Mouse (Mus musculus) cerebellum, adult 2 months (tissue): ENCODE results near the gene Rgs3. TPM values are rescaled to one million over a fixed set of nuclear protein-coding genes. Genes with fewer than 3 reads are reported as not detected.

Source experiments
- DNase-seq, 2 experiments: peaks; one replicate each; pipeline ENCODE4 v3.0.0; 2021
- H3K27ac ChIP-seq: fragments of 200-500 bp; 2 replicates; pipeline ENCODE4 v1.5.1; 2012; ENCODE audit warnings: low read length, control low read depth, inconsistent platforms; ENCODE audit not compliant: insufficient read depth
- H3K27me3 ChIP-seq: fragments of 200-500 bp; 2 replicates; pipeline ENCODE4 v1.6.1; 2012; ENCODE audit warnings: inconsistent platforms, mild to moderate bottlenecking, low read length, moderate library complexity; ENCODE audit not compliant: control insufficient read depth, insufficient read depth
- H3K4me1 ChIP-seq: fragments of 200-500 bp; 2 replicates; pipeline ENCODE4 v1.6.1; 2011; ENCODE audit warnings: low read length; ENCODE audit not compliant: control insufficient read depth, insufficient read depth
- H3K4me3 ChIP-seq: fragments of 200-500 bp; replicated peaks from 2 replicates; pipeline ENCODE3; 2011; ENCODE audit warnings: mild to moderate bottlenecking, low read depth, low read length, control low read depth; ENCODE audit not compliant: insufficient read depth
- CTCF ChIP-seq: fragments of 200-500 bp; IDR thresholded peaks from 2 replicates; pipeline ENCODE4 v1.5.1; 2011; ENCODE audit warnings: low read depth, mild to moderate bottlenecking, control low read depth, low read length, moderate library complexity, borderline replicate concordance; ENCODE audit not compliant: insufficient read depth
- POLR2A ChIP-seq: fragments of 200-500 bp; IDR thresholded peaks from 2 replicates; pipeline ENCODE4 v1.6.1; 2011; ENCODE audit warnings: low read length, control low read depth, borderline replicate concordance; ENCODE audit not compliant: insufficient read depth
- WGBS: fragments of 180-500 bp; shearing (Covaris S2); methylation state at CpG from one replicate; pipeline ENCODE4 v1.1.7; 2018; 5-methylcytosine and 5-hydroxymethylcytosine counted together
- polyA plus RNA-seq: library from polyadenylated mRNA; depleted of rRNA; stranded (reverse); fragments of >200 nt; gene quantifications from 2 replicates; pipeline ENCODE4 v1.2.3, GENCODE M21; 2012

Gene Rgs3
- polyA plus RNA-seq, 1 experiment, result 92.7 TPM

DNA sequence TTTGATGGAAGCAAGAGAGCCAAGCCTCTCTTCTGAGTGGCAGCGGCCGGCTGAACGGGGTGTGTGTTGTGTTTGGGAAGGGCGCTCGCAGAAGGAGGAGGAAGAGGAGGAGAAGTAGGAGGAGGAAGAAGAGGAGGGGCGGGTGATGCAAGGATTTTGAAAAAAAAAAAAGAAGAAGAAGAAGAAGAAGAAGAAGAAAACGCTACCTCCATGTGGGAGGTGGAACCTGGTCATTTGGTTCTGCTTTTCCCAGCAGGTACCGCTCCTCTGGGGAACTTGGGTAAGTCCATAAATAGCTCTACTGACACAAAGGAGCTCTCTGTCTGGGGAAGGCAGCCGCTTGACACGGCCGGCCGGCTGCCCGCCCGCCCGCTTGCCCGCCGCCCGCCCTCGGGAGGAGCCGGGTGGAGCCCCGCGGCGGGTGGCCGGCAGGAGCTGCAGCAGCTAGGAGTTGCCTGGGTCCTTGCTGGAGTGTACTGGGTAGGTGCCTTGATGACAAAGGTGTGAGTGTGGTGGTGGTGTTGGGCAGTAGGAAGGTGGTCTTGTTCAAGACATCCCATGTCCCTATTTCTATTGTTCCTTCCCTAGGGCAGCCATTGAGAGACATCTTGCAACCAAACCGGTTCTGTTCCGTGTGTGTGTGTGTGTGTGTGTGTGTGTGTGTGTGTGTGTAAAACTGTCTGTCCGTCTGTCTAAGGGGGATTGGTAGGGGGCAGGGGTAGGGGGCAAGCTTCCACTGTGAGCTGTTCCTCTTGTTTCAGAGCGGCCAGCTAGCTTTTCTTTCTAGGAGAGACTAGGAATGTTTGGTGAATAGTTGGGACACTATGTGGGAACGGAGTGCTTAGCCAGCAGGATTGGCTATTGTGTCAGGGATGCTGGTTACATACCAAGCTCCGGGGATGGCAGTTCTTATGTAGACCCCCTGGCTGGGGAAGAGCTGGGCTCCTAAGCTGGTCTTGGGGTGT lies 114.7 kb downstream of the Rgs3 start:
- peak; percentile 73 to 74 for DNase-seq
- TF ChIP-seq POLR2A (peak; percentile 39; the same call in 1 of the 2 replicates), CTCF (no peak)
- Histone ChIP-seq H3K4me1 (peaks cover 38% of the 10 kb centered on the region), H3K27ac (peak overlapping the region; percentile 95), H3K27me3 (no peaks in the 10 kb centered on the region), H3K4me3 (peak overlapping the region; percentile 98)
- WGBS, result 3% methylated on average over 30 of the region's 30 CpGs

DNA sequence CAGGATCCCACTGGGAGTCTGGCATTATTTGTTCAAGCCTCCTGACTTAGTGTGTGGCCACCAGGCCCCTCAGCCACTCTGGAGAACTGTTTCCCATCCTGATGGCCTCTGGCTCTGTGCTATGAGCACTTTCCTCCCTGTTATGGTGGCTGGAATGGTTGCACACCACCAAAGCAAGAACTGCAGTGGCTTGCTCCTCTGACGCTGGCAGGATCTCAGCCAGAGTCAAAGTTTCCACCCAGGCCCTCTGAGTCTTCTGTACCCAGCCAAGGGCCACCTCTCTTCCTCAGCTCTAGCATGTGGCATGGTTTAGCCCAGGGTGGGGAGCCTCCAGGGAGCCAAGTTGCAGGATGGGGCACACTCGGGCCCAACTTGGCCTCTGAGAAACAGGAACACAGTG lies 115.7 kb downstream of the Rgs3 start:
- H3K27ac ChIP-seq, result peak overlapping the region; percentile 68
- peak overlapping the region; percentile 98 for H3K4me3 ChIP-seq
- WGBS, result 16% methylated on average over 2 of the region's 2 CpGs
- no peaks in the 10 kb centered on the region for H3K27me3 ChIP-seq
- no peak for TF ChIP-seq CTCF
- TF ChIP-seq POLR2A, result no peak
- DNase-seq, result peak in 1 of 2 experiments; percentile 59
- H3K4me1 ChIP-seq, result peaks cover 31% of the 10 kb centered on the region

DNA sequence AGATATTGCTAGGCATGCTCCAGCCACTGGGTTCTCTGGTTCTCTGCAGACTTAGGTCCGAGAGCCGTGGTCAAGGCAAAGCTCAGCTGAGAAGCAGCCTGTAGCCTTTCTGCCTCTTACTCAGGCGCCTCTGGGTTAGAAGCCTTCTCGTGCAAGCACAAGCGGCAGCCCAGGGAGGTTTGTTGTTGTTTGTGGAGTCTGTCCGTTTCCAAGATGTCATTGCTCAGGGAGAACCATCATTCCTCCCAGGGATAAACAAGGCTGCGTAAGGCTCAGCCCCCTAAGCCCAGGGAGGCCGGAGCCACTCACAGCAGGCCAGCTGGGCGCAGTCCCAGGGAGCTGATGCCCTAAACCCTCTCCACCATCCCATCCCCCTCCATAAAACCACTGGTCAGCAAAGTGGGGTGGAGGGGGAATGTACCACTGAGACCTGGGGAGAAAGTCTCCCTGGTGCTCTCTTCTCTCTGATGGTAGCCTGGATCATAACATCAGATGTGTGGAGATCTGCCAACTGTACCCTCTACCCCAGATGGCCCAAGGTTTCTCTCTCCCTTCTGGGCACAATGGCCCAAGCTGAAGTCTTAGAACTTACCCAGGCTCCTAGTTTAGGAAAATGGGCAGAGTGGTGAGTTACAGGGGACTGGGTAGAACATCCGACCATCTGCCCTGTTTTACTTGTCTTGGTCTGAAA lies 117.5 kb downstream of the Rgs3 start:
- WGBS, result 26% methylated on average over 10 of the region's 10 CpGs
- no peak for TF ChIP-seq POLR2A
- TF ChIP-seq CTCF, result no peak
- H3K27ac ChIP-seq, result peak overlapping the region; percentile 72
- H3K27me3 ChIP-seq, result no peaks in the 10 kb centered on the region
- DNase-seq, result peak in 1 of 2 experiments; percentile 52
- H3K4me3 ChIP-seq, result peak overlapping the region; percentile 44
- H3K4me1 ChIP-seq, result peaks cover 37% of the 10 kb centered on the region

DNA sequence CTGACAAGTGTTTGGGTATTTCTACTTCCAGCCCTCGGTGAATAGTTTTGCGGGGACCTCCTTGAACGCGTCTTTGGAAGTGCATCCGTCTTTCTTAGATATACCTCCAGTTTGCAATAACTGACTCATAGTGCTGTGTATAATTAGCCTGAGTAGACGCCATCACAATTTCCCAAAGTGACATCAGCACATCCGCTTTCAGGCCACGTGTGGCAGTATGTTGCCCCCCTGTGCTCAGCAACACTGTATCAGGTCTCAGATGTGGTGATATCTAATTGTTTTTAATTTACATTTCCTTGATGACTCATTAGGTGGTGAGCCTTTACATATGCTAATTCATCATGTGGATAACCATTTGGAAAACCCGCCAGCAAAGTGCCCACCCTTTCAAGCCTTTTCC lies 119.5 kb downstream of the Rgs3 start:
- Histone ChIP-seq H3K4me3 (no peak overlapping the region), H3K27ac (no peak overlapping the region), H3K4me1 (peaks cover 53% of the 10 kb centered on the region), H3K27me3 (no peaks in the 10 kb centered on the region)
- no peak for TF ChIP-seq POLR2A
- no peak for TF ChIP-seq CTCF
- 92% methylated on average over 9 of the region's 9 CpGs for WGBS
- no peak for DNase-seq

DNA sequence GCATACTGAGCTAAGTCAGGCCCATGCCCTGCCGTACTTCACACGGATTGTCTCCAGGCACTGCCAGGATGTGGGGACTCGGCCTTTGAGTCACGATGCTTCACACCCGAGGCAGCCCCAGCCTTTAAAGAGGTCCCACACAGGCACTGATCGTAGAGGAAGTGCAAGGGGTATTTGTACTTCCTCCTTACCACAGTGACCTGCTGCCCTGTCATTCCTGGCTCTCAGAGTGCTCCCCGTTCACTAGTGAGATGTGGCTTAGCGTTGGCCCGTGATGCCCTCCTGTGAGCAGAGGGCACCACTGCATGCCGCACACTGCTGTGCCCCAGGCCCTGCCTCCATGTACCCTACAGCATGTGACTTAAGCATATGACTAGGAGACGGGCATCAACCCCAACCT lies 121.8 kb downstream of the Rgs3 start:
- TF ChIP-seq CTCF (peak; percentile 17; the same call in 1 of the 2 replicates), POLR2A (no peak)
- WGBS, result 80% methylated on average over 11 of the region's 11 CpGs
- H3K4me1 ChIP-seq, result peaks cover 46% of the 10 kb centered on the region
- H3K4me3 ChIP-seq, result no peak overlapping the region
- no peak overlapping the region for H3K27ac ChIP-seq
- H3K27me3 ChIP-seq, result no peaks in the 10 kb centered on the region
- DNase-seq, result peak in 1 of 2 experiments; percentile 21

DNA sequence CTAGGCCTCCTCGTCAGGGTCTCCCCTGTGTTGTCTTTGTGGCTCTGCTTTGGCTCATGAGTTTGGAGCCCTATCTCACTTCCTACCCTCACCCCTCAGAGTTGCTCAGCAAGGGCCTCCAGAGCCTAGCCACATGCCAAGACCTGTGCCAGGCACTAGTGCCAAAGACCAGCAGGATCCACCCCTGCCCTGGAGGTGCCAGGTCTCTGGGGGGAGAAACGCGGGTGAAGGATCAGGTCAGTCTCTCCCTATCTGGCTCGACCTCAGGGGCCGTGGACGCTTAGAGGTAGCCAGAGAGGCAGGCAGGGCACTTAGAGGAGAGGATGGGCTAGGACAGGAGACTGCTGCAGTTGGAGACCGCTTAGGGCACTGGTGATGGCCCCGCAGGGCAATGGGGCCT lies 122.7 kb downstream of the Rgs3 start:
- no peak overlapping the region for H3K4me3 ChIP-seq
- TF ChIP-seq POLR2A (no peak), CTCF (no peak)
- H3K4me1 ChIP-seq, result peaks cover 43% of the 10 kb centered on the region
- no peaks in the 10 kb centered on the region for H3K27me3 ChIP-seq
- WGBS, result 31% methylated on average over 8 of the region's 8 CpGs
- DNase-seq, result peak; percentile 40 to 50
- no peak overlapping the region for H3K27ac ChIP-seq

DNA sequence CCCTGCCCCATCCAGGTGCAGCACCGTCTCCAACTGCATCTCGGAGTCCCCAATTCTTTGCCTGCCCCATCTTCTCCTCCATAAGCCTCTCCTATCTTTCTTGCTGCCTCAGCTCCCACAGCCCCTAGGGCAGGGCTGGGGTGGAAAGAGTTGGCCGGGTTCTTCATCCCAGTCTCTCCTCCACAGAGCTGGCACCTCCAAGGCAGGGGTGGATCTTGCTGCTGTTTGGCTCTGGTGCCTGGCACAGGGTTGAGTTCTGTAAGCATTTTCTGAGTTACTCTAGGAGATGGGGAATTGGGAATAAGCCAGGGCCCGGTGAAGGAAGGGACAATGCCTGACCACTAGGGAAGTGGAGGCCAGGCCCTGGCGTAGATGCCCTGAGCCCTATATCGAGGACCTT lies 123.5 kb downstream of the Rgs3 start:
- TF ChIP-seq POLR2A, result no peak
- TF ChIP-seq CTCF, result no peak
- WGBS, result 69% methylated on average over 6 of the region's 6 CpGs
- H3K4me3 ChIP-seq, result no peak overlapping the region
- no peak overlapping the region for H3K27ac ChIP-seq
- H3K4me1 ChIP-seq, result peaks cover 39% of the 10 kb centered on the region
- peak in 1 of 2 experiments; percentile 26 for DNase-seq
- H3K27me3 ChIP-seq, result no peaks in the 10 kb centered on the region
